9 mouse cellular contexts compared by ENCODE assay signal in the genomic region with DNA sequence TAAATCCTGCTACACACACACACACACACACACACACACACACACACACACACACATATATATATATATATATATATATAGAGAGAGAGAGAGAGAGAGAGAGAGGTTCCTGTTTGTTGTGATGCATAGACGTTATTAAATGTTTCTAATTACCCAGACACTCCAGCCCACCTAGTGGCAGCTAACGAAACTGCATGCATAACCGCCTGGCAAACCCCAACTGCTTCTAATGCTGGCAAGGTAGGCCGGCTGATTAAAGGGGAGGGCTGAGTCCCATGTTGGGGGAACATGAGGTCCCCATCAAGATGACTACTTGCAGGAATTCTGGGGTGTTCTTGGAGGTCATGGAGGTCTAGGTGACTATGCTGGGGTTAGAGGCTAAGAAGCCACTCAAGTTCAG.
DNase-seq lines count a peak whose midpoint lies in the region; ATAC-seq and TF ChIP-seq lines count a peak whose summit lies in the region.
"Had no signal": no experiment of that assay in that cellular context is flagged by ENCODE, and none has a peak within 500 bp of the region (broad histone marks: within the 10 kb centered on the region; RNA-seq: fewer than 3 reads in every experiment).

No protein-coding gene starts in this region.

- WGBS in liver, embryonic 12.5 days (ENCODE audit: insufficient replicate concordance), result 9% methylated on average over 4 of the region's 4 CpGs
- 11% methylated on average over 4 of the region's 4 CpGs for WGBS in kidney, postnatal 0 days
- WGBS in lung, embryonic 14.5 days, result 9% methylated on average over 4 of the region's 4 CpGs
- 10% methylated on average over 4 of the region's 4 CpGs for WGBS in small intestine, adult 2 months

- no peak overlapping the region for H3K4me2 ChIP-seq in liver, embryonic 12.5 days
- H3K4me2 ChIP-seq in kidney, postnatal 0 days (ENCODE audit: low read length), result no peak overlapping the region
- no peak overlapping the region for H3K4me2 ChIP-seq in lung, embryonic 14.5 days

- no peak for ATAC-seq in liver, embryonic 12.5 days
- ATAC-seq in kidney, postnatal 0 days (replicated peaks; ENCODE audit: low FRiP score, low read depth), result no peak
- ATAC-seq in lung, embryonic 14.5 days (ENCODE audit: insufficient read depth), result no peak

- no peaks in the 10 kb centered on the region for H3K27me3 ChIP-seq in liver, embryonic 12.5 days (replicated peaks)
- H3K27me3 ChIP-seq in kidney, postnatal 0 days (ENCODE audit: insufficient read depth, low read length), result no peaks in the 10 kb centered on the region
- H3K27me3 ChIP-seq in lung, embryonic 14.5 days (ENCODE audit: insufficient read depth, low read length), result no peaks in the 10 kb centered on the region
- H3K27me3 ChIP-seq in small intestine, adult 2 months (ENCODE audit: control insufficient read depth, insufficient read depth, low read length), result no peaks in the 10 kb centered on the region

- peak; percentile 28 for DNase-seq in liver
- DNase-seq in adrenal gland, adult 18-20 months (ENCODE audit: low spot score in 2 of 2), result peak; percentile 66
- peak; percentile 31 for DNase-seq in cerebellum, adult 9-11 months
- peak; percentile 55 for DNase-seq in kidney, postnatal 0 days (ENCODE audit: low spot score)
- peak; percentile 75 for DNase-seq in lung, embryonic 14.5 days

- no peaks in the 10 kb centered on the region for H3K9me3 ChIP-seq in liver, embryonic 12.5 days (replicated peaks)
- H3K9me3 ChIP-seq in kidney, postnatal 0 days (replicated peaks; ENCODE audit: low read length), result no peaks in the 10 kb centered on the region
- no peaks in the 10 kb centered on the region for H3K9me3 ChIP-seq in lung, embryonic 14.5 days (ENCODE audit: low read depth, low read length)

- H3K27ac ChIP-seq in liver, embryonic 12.5 days, result no peak overlapping the region
- no peak overlapping the region for H3K27ac ChIP-seq in kidney, postnatal 0 days
- no peak overlapping the region for H3K27ac ChIP-seq in lung, embryonic 14.5 days (ENCODE audit: low read depth)
- no peak overlapping the region for H3K27ac ChIP-seq in small intestine, adult 2 months (ENCODE audit: insufficient read depth, low read depth, low read length)
- H3K27ac ChIP-seq: macrophage had no signal

- no peak for TF ChIP-seq POLR2A in small intestine, adult 2 months (IDR thresholded peaks at IDR 0.05; ENCODE audit: low read depth, low read length)

- no peak overlapping the region for H3K4me3 ChIP-seq in liver, embryonic 12.5 days
- H3K4me3 ChIP-seq in kidney, postnatal 0 days (replicated peaks; ENCODE audit: low read depth, low read length), result no peak overlapping the region
- H3K4me3 ChIP-seq in lung, embryonic 14.5 days (ENCODE audit: low read depth, low read length), result no peak overlapping the region
- H3K4me3 ChIP-seq in small intestine, adult 2 months (ENCODE audit: low read depth, low read length), result no peak overlapping the region
- H3K4me3 ChIP-seq: erythroblast, embryonic 14.5 days had no signal

- peak; percentile 73 for TF ChIP-seq CTCF in kidney, postnatal 0 days (IDR thresholded peaks at IDR 0.05; ENCODE audit: low read depth)
- peak; percentile 74 for TF ChIP-seq CTCF in lung, embryonic 14.5 days (IDR thresholded peaks at IDR 0.05; ENCODE audit: low read depth)
- TF ChIP-seq CTCF in small intestine, adult 2 months (IDR thresholded peaks at IDR 0.05; ENCODE audit: extremely low read depth, insufficient read length, insufficient replicate concordance, low read depth, low read length), result peak; percentile 49; the same call in 1 of the 2 replicates

- H3K4me1 ChIP-seq in liver, embryonic 12.5 days, result no peaks in the 10 kb centered on the region
- H3K4me1 ChIP-seq in kidney, postnatal 0 days (replicated peaks; ENCODE audit: insufficient read depth, low read length), result no peaks in the 10 kb centered on the region
- H3K4me1 ChIP-seq in lung, embryonic 14.5 days (ENCODE audit: insufficient read depth), result no peaks in the 10 kb centered on the region
- no peaks in the 10 kb centered on the region for H3K4me1 ChIP-seq in small intestine, adult 2 months (ENCODE audit: control insufficient read depth, insufficient read depth, insufficient read length, low read length)

- no peaks in the 10 kb centered on the region for H3K36me3 ChIP-seq in liver, embryonic 12.5 days
- no peaks in the 10 kb centered on the region for H3K36me3 ChIP-seq in kidney, postnatal 0 days (ENCODE audit: insufficient read depth, low read length)
- H3K36me3 ChIP-seq in lung, embryonic 14.5 days (ENCODE audit: insufficient read depth), result no peaks in the 10 kb centered on the region
- H3K36me3 ChIP-seq in small intestine, adult 2 months (ENCODE audit: control insufficient read depth, insufficient read depth, low read length), result no peaks in the 10 kb centered on the region

- no peak overlapping the region for H3K9ac ChIP-seq in liver, embryonic 12.5 days
- H3K9ac ChIP-seq in kidney, postnatal 0 days (ENCODE audit: low read depth, low read length), result no peak overlapping the region
- H3K9ac ChIP-seq in lung, embryonic 14.5 days, result no peak overlapping the region
